Mouse (Mus musculus) hindbrain, embryonic 15.5 days (tissue): ENCODE results near the gene Mif. TPM values are rescaled to one million over a fixed set of nuclear protein-coding genes. Genes with fewer than 3 reads are reported as not detected.
A peak's percentile ranks its signal among the peaks of the same experiment; 100 is the strongest.

Experiments used
- ATAC-seq: fragments of 200-750 bp; cut with Nextera tagmentation; 2 replicates; pipeline ENCODE4 v1.8.0; 2017; ENCODE audit warnings: low read depth, moderate number of reproducible peaks, moderate TSS enrichment; ENCODE audit not compliant: low FRiP score
- H3K27ac ChIP-seq: fragments of 300-500 bp; sonication (generic); replicated peaks from 2 replicates; pipeline ENCODE4 v1.5.1; 2015; ENCODE audit warnings: mild to moderate bottlenecking, inconsistent platforms
- H3K27me3 ChIP-seq: fragments of 300-500 bp; sonication (generic); 2 replicates; pipeline ENCODE4 v1.6.1; 2015; ENCODE audit warnings: control low read depth, inconsistent platforms
- H3K36me3 ChIP-seq: fragments of 300-500 bp; sonication (generic); 2 replicates; pipeline ENCODE4 v1.6.1; 2015; ENCODE audit warnings: control low read depth, inconsistent platforms
- H3K4me1 ChIP-seq: fragments of 300-500 bp; sonication (generic); replicated peaks from 2 replicates; pipeline ENCODE4 v1.6.1; 2015; ENCODE audit warnings: control low read depth, inconsistent platforms
- H3K4me2 ChIP-seq: fragments of 300-500 bp; sonication (generic); 2 replicates; pipeline ENCODE4 v1.6.1; 2015; ENCODE audit warnings: moderate library complexity, mild to moderate bottlenecking, inconsistent platforms
- H3K4me3 ChIP-seq: fragments of 300-500 bp; sonication (generic); 2 replicates; pipeline ENCODE4 v1.5.1; 2015; ENCODE audit warnings: mild to moderate bottlenecking, inconsistent platforms
- H3K9ac ChIP-seq: fragments of 300-500 bp; sonication (generic); 2 replicates; pipeline ENCODE4 v1.6.1; 2015; ENCODE audit warnings: inconsistent platforms
- H3K9me3 ChIP-seq: fragments of 300-500 bp; sonication (generic); 2 replicates; pipeline ENCODE4 v1.6.1; 2016; ENCODE audit warnings: control low read depth, inconsistent platforms
- WGBS: fragments of 180-500 bp; shearing (Covaris S2); methylation state at CpG from one replicate; pipeline ENCODE4 v1.1.7; 2015; 5-methylcytosine and 5-hydroxymethylcytosine counted together
- polyA plus RNA-seq: library from polyadenylated mRNA; unstranded; fragments of >200 nt; fragmentation: Nextera tagmentation; extraction: Ambion mirVana; gene quantifications from 2 replicates; pipeline ENCODE4 v1.2.1, GENCODE M21; 2015

Mif gene
- polyA plus RNA-seq, 1 experiment from 2014 or later, result 1,704 TPM

- H3K9me3 ChIP-seq, result no peaks in the 10 kb centered on the region
- H3K4me2 ChIP-seq, result peak overlapping the region; percentile 72
- ATAC-seq, result no peak
- no peak overlapping the region for H3K9ac ChIP-seq
- peaks cover 44% of the 10 kb centered on the region for H3K4me1 ChIP-seq
- peaks cover 16% of the 10 kb centered on the region; the same call in 1 of the 2 replicates for H3K27me3 ChIP-seq
- peak overlapping the region; percentile 36 for H3K4me3 ChIP-seq
- no peaks in the 10 kb centered on the region for H3K36me3 ChIP-seq
- WGBS, result 20% methylated on average over 21 of the region's 21 CpGs
- no peak overlapping the region for H3K27ac ChIP-seq
Observed at GRCm38 (mm10) chr10:75833456-75834080, 26.5 kb downstream of the Mif start.

GRCm38 (mm10) chr10:75832272-75832895 lies 27.7 kb downstream of the Mif start:
- Histone ChIP-seq H3K4me2 (no peak overlapping the region), H3K36me3 (no peaks in the 10 kb centered on the region), H3K9me3 (no peaks in the 10 kb centered on the region), H3K9ac (no peak overlapping the region), H3K27ac (no peak overlapping the region), H3K27me3 (peaks cover 16% of the 10 kb centered on the region; the same call in 1 of the 2 replicates), H3K4me3 (no peak overlapping the region), H3K4me1 (peaks cover 33% of the 10 kb centered on the region)
- no peak for ATAC-seq
- 68% methylated on average over 13 of the region's 13 CpGs for WGBS

GRCm38 (mm10) chr10:75830275-75830670 lies 29.8 kb downstream of the Mif start:
- Histone ChIP-seq H3K9ac (no peak overlapping the region), H3K36me3 (no peaks in the 10 kb centered on the region), H3K27ac (no peak overlapping the region), H3K9me3 (no peaks in the 10 kb centered on the region), H3K4me3 (no peak overlapping the region), H3K27me3 (peaks cover 16% of the 10 kb centered on the region; the same call in 1 of the 2 replicates), H3K4me1 (peaks cover 19% of the 10 kb centered on the region), H3K4me2 (no peak overlapping the region)
- ATAC-seq, result no peak
- WGBS, result 95% methylated on average over 2 of the region's 2 CpGs

GRCm38 (mm10) chr10:75829529-75830274 lies 30.3 kb downstream of the Mif start:
- 80% methylated on average over 2 of the region's 2 CpGs for WGBS

GRCm38 (mm10) chr10:75828500-75828931 lies 31.5 kb downstream of the Mif start:
- Histone ChIP-seq H3K27ac (no peak overlapping the region), H3K4me3 (no peak overlapping the region)

More at GRCm38 (mm10) chr10:75829529-75830274, 30.3 kb downstream of the Mif start:
- Histone ChIP-seq H3K36me3 (no peaks in the 10 kb centered on the region), H3K4me1 (peaks cover 13% of the 10 kb centered on the region), H3K4me2 (no peak overlapping the region), H3K9ac (no peak overlapping the region), H3K27ac (no peak overlapping the region), H3K27me3 (peaks cover 16% of the 10 kb centered on the region; the same call in 1 of the 2 replicates), H3K4me3 (no peak overlapping the region), H3K9me3 (no peaks in the 10 kb centered on the region)
- no peak for ATAC-seq

GRCm38 (mm10) chr10:75827668-75828360 lies 32.2 kb downstream of the Mif start:
- H3K27ac ChIP-seq, result no peak overlapping the region
- H3K4me3 ChIP-seq, result no peak overlapping the region
- H3K4me1 ChIP-seq, result no peaks in the 10 kb centered on the region
- no peaks in the 10 kb centered on the region for H3K36me3 ChIP-seq
- no peak overlapping the region for H3K9ac ChIP-seq
- H3K9me3 ChIP-seq, result no peaks in the 10 kb centered on the region
- 87% methylated on average over 4 of the region's 4 CpGs for WGBS
- H3K4me2 ChIP-seq, result no peak overlapping the region
- H3K27me3 ChIP-seq, result 0 out of 2 replicates have a peak, but pooled peaks cover 3% of the 10 kb centered on the region
- 0 out of 2 replicates have a peak, but pooled peaks have one; percentile 16 for ATAC-seq

More at GRCm38 (mm10) chr10:75828500-75828931, 31.5 kb downstream of the Mif start:
- no peaks in the 10 kb centered on the region for H3K36me3 ChIP-seq
- no peak overlapping the region for H3K4me2 ChIP-seq
- peak; percentile 89 for ATAC-seq
- no peak overlapping the region for H3K9ac ChIP-seq
- peaks cover 2% of the 10 kb centered on the region; the same call in 1 of the 2 replicates for H3K4me1 ChIP-seq
- H3K9me3 ChIP-seq, result no peaks in the 10 kb centered on the region
- H3K27me3 ChIP-seq, result peaks cover 10% of the 10 kb centered on the region; the same call in 1 of the 2 replicates

GRCm38 (mm10) chr10:75824530-75824929 lies 35.5 kb downstream of the Mif start:
- no peak overlapping the region for H3K9ac ChIP-seq
- no peak overlapping the region for H3K4me3 ChIP-seq
- WGBS, result 93% methylated on average over 4 of the region's 4 CpGs
- H3K36me3 ChIP-seq, result no peaks in the 10 kb centered on the region
- no peak for ATAC-seq
- no peak overlapping the region for H3K27ac ChIP-seq
- no peaks in the 10 kb centered on the region for H3K4me1 ChIP-seq
- no peaks in the 10 kb centered on the region for H3K9me3 ChIP-seq
- no peaks in the 10 kb centered on the region for H3K27me3 ChIP-seq
- H3K4me2 ChIP-seq, result no peak overlapping the region

- Histone ChIP-seq H3K9me3 (no peaks in the 10 kb centered on the region), H3K27me3 (no peaks in the 10 kb centered on the region), H3K36me3 (no peaks in the 10 kb centered on the region), H3K4me1 (no peaks in the 10 kb centered on the region), H3K4me3 (no peak overlapping the region), H3K27ac (no peak overlapping the region), H3K9ac (no peak overlapping the region), H3K4me2 (no peak overlapping the region)
- 100% methylated on average over 1 of the region's 1 CpGs for WGBS
- no peak for ATAC-seq
Observed at GRCm38 (mm10) chr10:75823782-75824181, 36.3 kb downstream of the Mif start.

- ATAC-seq, result no peak
Observed at GRCm38 (mm10) chr10:75822443-75822842, 37.6 kb downstream of the Mif start, which contains the start of gene Gstt4. Gene Gstt4, minus strand, starts transcription at chr10:75822543.

GRCm38 (mm10) chr10:75819882-75820281 lies 40.2 kb downstream of the Mif start:
- Histone ChIP-seq H3K4me1 (no peaks in the 10 kb centered on the region), H3K27ac (no peak overlapping the region), H3K4me3 (no peak overlapping the region), H3K9ac (no peak overlapping the region), H3K9me3 (no peaks in the 10 kb centered on the region), H3K4me2 (no peak overlapping the region), H3K27me3 (no peaks in the 10 kb centered on the region), H3K36me3 (no peaks in the 10 kb centered on the region)
- ATAC-seq, result no peak
- 93% methylated on average over 5 of the region's 5 CpGs for WGBS

More at GRCm38 (mm10) chr10:75822443-75822842, 37.6 kb downstream of the Mif start, which contains the start of gene Gstt4:
- no peaks in the 10 kb centered on the region for H3K36me3 ChIP-seq
- no peaks in the 10 kb centered on the region for H3K27me3 ChIP-seq
- no peak within 1 kb of the TSS for H3K4me3 ChIP-seq
- H3K4me1 ChIP-seq, result no peaks in the 10 kb centered on the region
- WGBS, result 93% methylated on average over 2 of the region's 2 CpGs
- no peak within 1 kb of the TSS for H3K4me2 ChIP-seq
- H3K27ac ChIP-seq, result no peak within 1 kb of the TSS
- H3K9ac ChIP-seq, result no peak within 1 kb of the TSS
- H3K9me3 ChIP-seq, result no peaks in the 10 kb centered on the region

GRCm38 (mm10) chr10:75818641-75819040 lies 41.4 kb downstream of the Mif start:
- H3K9me3 ChIP-seq, result no peaks in the 10 kb centered on the region
- H3K27ac ChIP-seq, result no peak overlapping the region
- no peaks in the 10 kb centered on the region for H3K36me3 ChIP-seq
- WGBS, result 64% methylated on average over 10 of the region's 10 CpGs
- no peaks in the 10 kb centered on the region for H3K4me1 ChIP-seq
- no peak overlapping the region for H3K4me3 ChIP-seq
- no peak overlapping the region for H3K9ac ChIP-seq
- no peak for ATAC-seq
- no peak overlapping the region for H3K4me2 ChIP-seq
- H3K27me3 ChIP-seq, result no peaks in the 10 kb centered on the region
